Mouse (Mus musculus): ENCODE results near the gene Cyp4f39. TPM values are rescaled to one million over a fixed set of nuclear protein-coding genes. Genes with fewer than 3 reads are reported as not detected.

Gene Cyp4f39
- polyA plus RNA-seq (2012; rRNA removed) = 1.1 and 2.0 TPM in 2 replicates

DNA sequence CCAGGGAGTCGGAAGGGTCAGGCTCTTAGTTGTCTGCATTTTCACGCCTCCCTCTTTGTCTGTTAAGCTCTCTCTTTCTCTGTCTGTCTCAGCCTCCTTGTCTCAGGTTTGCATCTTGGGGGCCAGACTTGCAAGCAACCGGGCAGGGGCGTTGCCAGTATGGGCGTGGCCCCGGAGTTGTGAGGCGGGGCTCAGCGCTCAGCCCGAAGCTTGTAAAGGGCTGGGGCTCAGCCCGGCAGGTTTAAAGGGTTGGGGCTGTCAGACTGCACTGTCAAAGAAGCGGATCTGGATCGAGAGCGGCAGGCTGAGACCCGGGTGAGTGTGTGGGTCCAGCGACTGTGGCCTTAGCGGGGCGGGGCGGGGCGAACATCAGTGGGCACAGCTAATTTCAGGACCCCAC lies at the start of gene Cyp4f39:
TSS of gene Cyp4f39 (plus strand) at position 242 of the 400 bp plus-strand sequence.
- H3K27me3 ChIP-seq (ENCODE audit: control insufficient read depth, insufficient read depth, low read length) = no peaks in the 10 kb centered on the region; the same call in 1 of the 2 replicates
- DNase-seq = peak; percentile 43
- no peak within 1 kb of the TSS for H3K27ac ChIP-seq (ENCODE audit: control insufficient read depth, insufficient read depth, low read length)
- H3K4me1 ChIP-seq (replicated peaks; ENCODE audit: control insufficient read depth, insufficient read depth, low read length) = peaks cover 6% of the 10 kb centered on the region; the same call in 1 of the 2 replicates
- no peaks in the 10 kb centered on the region for H3K36me3 ChIP-seq (ENCODE audit: control insufficient read depth, insufficient read depth, low read length)
- no peak for TF ChIP-seq POLR2A (IDR thresholded peaks at IDR 0.05; ENCODE audit: control insufficient read depth, extremely low read depth, insufficient read depth, low read length, poor library complexity)
- no peak for TF ChIP-seq CTCF (IDR thresholded peaks at IDR 0.05; ENCODE audit: borderline replicate concordance, control insufficient read depth, extremely low read depth, insufficient read depth, low read length, poor library complexity)
- H3K4me3 ChIP-seq (ENCODE audit: control insufficient read depth, insufficient read depth, low read length) = no peak within 1 kb of the TSS
- WGBS = 13% methylated on average over 19 of the region's 19 CpGs

- Histone ChIP-seq H3K27me3 (ENCODE audit: control insufficient read depth, insufficient read depth, low read length) (no peaks in the 10 kb centered on the region), H3K27ac (ENCODE audit: control insufficient read depth, insufficient read depth, low read length) (peak overlapping the region; percentile 82), H3K4me1 (replicated peaks; ENCODE audit: control insufficient read depth, insufficient read depth, low read length) (peaks cover 22% of the 10 kb centered on the region), H3K4me3 (ENCODE audit: control insufficient read depth, insufficient read depth, low read length) (peak overlapping the region; percentile 65), H3K36me3 (ENCODE audit: control insufficient read depth, insufficient read depth, low read length) (peaks cover 18% of the 10 kb centered on the region)
- WGBS = 2% methylated on average over 11 of the region's 11 CpGs
- no peak for TF ChIP-seq CTCF (IDR thresholded peaks at IDR 0.05; ENCODE audit: borderline replicate concordance, control insufficient read depth, extremely low read depth, insufficient read depth, low read length, poor library complexity)
- TF ChIP-seq POLR2A (IDR thresholded peaks at IDR 0.05; ENCODE audit: control insufficient read depth, extremely low read depth, insufficient read depth, low read length, poor library complexity) = peak; percentile 60; the same call in 1 of the 2 replicates
- DNase-seq = peak; percentile 88
These were observed 49.8 kb upstream of the Cyp4f39 start for GRCm38 (mm10) chr17:32402779-32403157.

GRCm38 (mm10) chr17:32403417-32403816 lies 49.1 kb upstream of the Cyp4f39 start, which contains the start of gene Rasal3:
Gene Rasal3 (minus strand): TSS chr17:32403583.
- TF ChIP-seq CTCF (IDR thresholded peaks at IDR 0.05; ENCODE audit: borderline replicate concordance, control insufficient read depth, extremely low read depth, insufficient read depth, low read length, poor library complexity) = peak; percentile 24; the same call in 1 of the 2 replicates
- TF ChIP-seq POLR2A (IDR thresholded peaks at IDR 0.05; ENCODE audit: control insufficient read depth, extremely low read depth, insufficient read depth, low read length, poor library complexity) = no peak
- Histone ChIP-seq H3K36me3 (ENCODE audit: control insufficient read depth, insufficient read depth, low read length) (peaks cover 12% of the 10 kb centered on the region), H3K27me3 (ENCODE audit: control insufficient read depth, insufficient read depth, low read length) (no peaks in the 10 kb centered on the region), H3K4me3 (ENCODE audit: control insufficient read depth, insufficient read depth, low read length) (peak within 1 kb of the TSS; percentile 65), H3K27ac (ENCODE audit: control insufficient read depth, insufficient read depth, low read length) (peak within 1 kb of the TSS; percentile 82), H3K4me1 (replicated peaks; ENCODE audit: control insufficient read depth, insufficient read depth, low read length) (peaks cover 24% of the 10 kb centered on the region)
- WGBS = 3% methylated on average over 8 of the region's 8 CpGs
- DNase-seq = peak; percentile 78

DNA sequence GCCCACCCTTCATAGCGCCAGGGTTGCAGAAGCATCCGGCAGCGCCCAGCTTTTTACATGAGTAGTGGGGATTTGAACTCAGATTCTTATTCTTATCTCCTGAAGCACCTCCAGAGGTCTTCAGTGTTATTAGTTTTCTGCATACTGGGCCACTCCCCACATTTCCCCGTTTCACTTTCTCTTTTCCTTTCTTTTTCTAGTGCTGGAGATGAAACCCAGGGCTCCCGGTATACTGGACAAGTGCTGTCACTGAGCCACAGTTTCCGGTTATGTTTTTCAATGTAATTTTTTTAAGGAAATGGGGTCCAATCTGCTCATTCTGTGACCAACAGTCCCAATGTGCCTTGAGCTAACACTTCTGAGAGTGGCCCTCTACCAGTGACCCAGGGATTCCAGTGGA lies 40.6 kb upstream of the Cyp4f39 start:
- Histone ChIP-seq H3K27ac (ENCODE audit: control insufficient read depth, insufficient read depth, low read length) (no peak overlapping the region), H3K27me3 (ENCODE audit: control insufficient read depth, insufficient read depth, low read length) (no peaks in the 10 kb centered on the region), H3K4me3 (ENCODE audit: control insufficient read depth, insufficient read depth, low read length) (no peak overlapping the region), H3K36me3 (ENCODE audit: control insufficient read depth, insufficient read depth, low read length) (peaks cover 35% of the 10 kb centered on the region), H3K4me1 (replicated peaks; ENCODE audit: control insufficient read depth, insufficient read depth, low read length) (0 out of 2 replicates have a peak, but pooled peaks cover 2% of the 10 kb centered on the region)
- no peak for DNase-seq
- TF ChIP-seq CTCF (IDR thresholded peaks at IDR 0.05; ENCODE audit: borderline replicate concordance, control insufficient read depth, extremely low read depth, insufficient read depth, low read length, poor library complexity) (no peak), POLR2A (IDR thresholded peaks at IDR 0.05; ENCODE audit: control insufficient read depth, extremely low read depth, insufficient read depth, low read length, poor library complexity) (no peak)
- WGBS = 60% methylated on average over 6 of the region's 6 CpGs

- TF ChIP-seq CTCF (IDR thresholded peaks at IDR 0.05; ENCODE audit: borderline replicate concordance, control insufficient read depth, extremely low read depth, insufficient read depth, low read length, poor library complexity) (no peak), POLR2A (IDR thresholded peaks at IDR 0.05; ENCODE audit: control insufficient read depth, extremely low read depth, insufficient read depth, low read length, poor library complexity) (no peak)
- H3K27ac ChIP-seq (ENCODE audit: control insufficient read depth, insufficient read depth, low read length) = no peak overlapping the region
- no peaks in the 10 kb centered on the region for H3K27me3 ChIP-seq (ENCODE audit: control insufficient read depth, insufficient read depth, low read length)
- 92% methylated on average over 24 of the region's 24 CpGs for WGBS
- peaks cover under 1% of the 10 kb centered on the region; the same call in 1 of the 2 replicates for H3K4me1 ChIP-seq (replicated peaks; ENCODE audit: control insufficient read depth, insufficient read depth, low read length)
- no peak overlapping the region for H3K4me3 ChIP-seq (ENCODE audit: control insufficient read depth, insufficient read depth, low read length)
- DNase-seq = no peak
- H3K36me3 ChIP-seq (ENCODE audit: control insufficient read depth, insufficient read depth, low read length) = peaks cover 56% of the 10 kb centered on the region
These were observed 37.0 kb upstream of the Cyp4f39 start for GRCm38 (mm10) chr17:32415417-32416020.

DNA sequence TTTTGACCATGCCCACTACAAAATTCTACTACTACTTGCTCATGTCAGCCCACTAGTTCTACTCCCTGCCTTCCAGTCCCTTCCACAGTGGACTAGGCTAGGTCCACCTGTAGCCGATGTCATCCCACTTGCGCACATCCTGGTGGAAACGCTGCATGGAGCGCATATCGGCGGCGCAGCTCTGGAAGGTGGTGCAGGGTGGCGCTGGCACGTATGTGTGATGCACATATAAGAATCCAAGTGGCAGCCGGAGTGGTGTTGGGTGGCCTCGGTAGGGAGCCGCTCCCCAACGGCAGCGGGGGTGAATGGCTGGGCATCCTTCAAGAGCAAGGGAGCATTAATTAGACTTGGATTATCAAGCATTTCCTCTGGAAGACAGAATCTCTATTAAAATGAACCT lies 35.8 kb upstream of the Cyp4f39 start:
- TF ChIP-seq POLR2A (IDR thresholded peaks at IDR 0.05; ENCODE audit: control insufficient read depth, extremely low read depth, insufficient read depth, low read length, poor library complexity) (no peak), CTCF (IDR thresholded peaks at IDR 0.05; ENCODE audit: borderline replicate concordance, control insufficient read depth, extremely low read depth, insufficient read depth, low read length, poor library complexity) (no peak)
- WGBS = 98% methylated on average over 14 of the region's 14 CpGs
- no peak for DNase-seq

More for the DNA sequence above, 35.8 kb upstream of the Cyp4f39 start:
- Histone ChIP-seq H3K27me3 (ENCODE audit: control insufficient read depth, insufficient read depth, low read length) (no peaks in the 10 kb centered on the region), H3K4me1 (replicated peaks; ENCODE audit: control insufficient read depth, insufficient read depth, low read length) (peaks cover 3% of the 10 kb centered on the region; the same call in 1 of the 2 replicates), H3K4me3 (ENCODE audit: control insufficient read depth, insufficient read depth, low read length) (no peak overlapping the region), H3K27ac (ENCODE audit: control insufficient read depth, insufficient read depth, low read length) (no peak overlapping the region), H3K36me3 (ENCODE audit: control insufficient read depth, insufficient read depth, low read length) (peaks cover 58% of the 10 kb centered on the region)
